Mouse (Mus musculus) left cerebral cortex, postnatal 4 days (tissue): ENCODE measurements around the gene Rwdd1. TPM values are rescaled to one million over a fixed set of nuclear protein-coding genes. Genes with fewer than 3 reads are reported as not detected.

ENCODE experiments used
- total RNA-seq, 2 experiments: library from RNA; stranded (reverse); gene quantifications; 2 replicates each; pipeline ENCODE4 v1.2.3; 2021

The Rwdd1 gene
- total RNA-seq, 2 experiments from 2014 or later: 118 to 126 TPM

Other genes starting within 250 kb of the Rwdd1 start
- gene Sult3a2, start 232.9 kb downstream of the Rwdd1 start, total RNA-seq: under 1 TPM in 1 of 2 experiments, not detected in 1; 0.76 TPM
- not detected for gene Sult3a1, start 161.9 kb downstream of the Rwdd1 start, total RNA-seq
- 1 to 10 TPM; 2.0 to 2.8 TPM for gene Rsph4a, start 114.5 kb downstream of the Rwdd1 start, total RNA-seq
- 10 to 100 TPM; 16.7 to 16.8 TPM for gene Zup1, start 68.4 kb downstream of the Rwdd1 start, total RNA-seq
- gene Trappc3l, start 18.0 kb upstream of the Rwdd1 start, total RNA-seq: under 1 TPM in 1 of 2 experiments, not detected in 1; 0.52 TPM
- not detected for gene Calhm4, start 24.7 kb upstream of the Rwdd1 start, total RNA-seq
- 1 to 10 TPM in 1 of 2 experiments, under 1 TPM in 1; 0.94 to 1.2 TPM for gene Calhm5, start 76.9 kb upstream of the Rwdd1 start, total RNA-seq
- under 1 TPM; 0.36 to 0.99 TPM for gene Calhm6, start 108.4 kb upstream of the Rwdd1 start, total RNA-seq
- gene Dse, start 188.1 kb upstream of the Rwdd1 start, total RNA-seq: 10 to 100 TPM; 14.8 to 14.9 TPM